Mouse (Mus musculus): ENCODE results near the gene Dnajb7. TPM values are rescaled to one million over a fixed set of nuclear protein-coding genes. Genes with fewer than 3 reads are reported as not detected.

Dnajb7 gene
- polyA plus RNA-seq, 1 experiment from 2014 or later: 2.1 TPM

- Histone ChIP-seq H3K9ac (ENCODE audit: low read length) (no peak overlapping the region), H3K4me1 (replicated peaks; ENCODE audit: control insufficient read depth, insufficient read depth, low read length) (no peaks in the 10 kb centered on the region), H3K9me3 (ENCODE audit: control insufficient read depth, low read length) (no peaks in the 10 kb centered on the region), H3K36me3 (ENCODE audit: control insufficient read depth, insufficient read depth, low read length) (peaks cover 30% of the 10 kb centered on the region), H3K4me2 (ENCODE audit: low read depth, low read length) (no peak overlapping the region), H3K27ac (ENCODE audit: low read length) (no peak overlapping the region), H3K27me3 (ENCODE audit: control insufficient read depth, insufficient read depth, low read depth, low read length) (no peaks in the 10 kb centered on the region), H3K4me3 (ENCODE audit: low read length) (no peak overlapping the region)
- WGBS: 87% methylated on average over 11 of the region's 11 CpGs
- no peak for ATAC-seq (ENCODE audit: low read depth)
Observed at GRCm38 (mm10) chr15:81374621-81375020, 33.5 kb downstream of the Dnajb7 start.

DNA sequence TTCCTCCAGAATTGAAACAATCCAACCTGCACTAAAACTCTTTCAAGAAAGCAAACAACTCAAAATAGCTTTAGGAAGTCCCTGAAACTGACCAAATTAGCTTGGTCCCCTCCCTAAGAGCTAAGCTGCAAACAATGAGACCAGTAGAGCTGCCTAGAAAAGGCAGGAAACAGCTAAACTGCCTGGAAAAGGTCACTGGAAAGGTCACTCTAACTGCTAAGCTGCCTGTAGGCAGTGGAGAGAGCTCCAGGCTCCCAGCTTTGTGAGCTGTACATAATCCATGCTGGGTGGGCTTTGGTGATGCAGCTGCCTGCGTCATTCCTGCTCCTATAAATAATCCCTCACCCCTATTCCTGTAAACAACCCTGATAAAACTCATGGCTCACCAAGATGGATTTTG is 37.7 kb downstream of the Dnajb7 start:
- peaks cover 46% of the 10 kb centered on the region for H3K36me3 ChIP-seq (ENCODE audit: control insufficient read depth, insufficient read depth, low read length)
- ATAC-seq (ENCODE audit: low read depth): no peak
- H3K27ac ChIP-seq (ENCODE audit: low read length): no peak overlapping the region
- no peak overlapping the region for H3K4me2 ChIP-seq (ENCODE audit: low read depth, low read length)
- no peaks in the 10 kb centered on the region for H3K27me3 ChIP-seq (ENCODE audit: control insufficient read depth, insufficient read depth, low read depth, low read length)
- no peak overlapping the region for H3K9ac ChIP-seq (ENCODE audit: low read length)
- no peak overlapping the region for H3K4me3 ChIP-seq (ENCODE audit: low read length)
- 71% methylated on average over 1 of the region's 1 CpGs for WGBS
- no peaks in the 10 kb centered on the region for H3K4me1 ChIP-seq (replicated peaks; ENCODE audit: control insufficient read depth, insufficient read depth, low read length)
- no peaks in the 10 kb centered on the region for H3K9me3 ChIP-seq (ENCODE audit: control insufficient read depth, low read length)

DNA sequence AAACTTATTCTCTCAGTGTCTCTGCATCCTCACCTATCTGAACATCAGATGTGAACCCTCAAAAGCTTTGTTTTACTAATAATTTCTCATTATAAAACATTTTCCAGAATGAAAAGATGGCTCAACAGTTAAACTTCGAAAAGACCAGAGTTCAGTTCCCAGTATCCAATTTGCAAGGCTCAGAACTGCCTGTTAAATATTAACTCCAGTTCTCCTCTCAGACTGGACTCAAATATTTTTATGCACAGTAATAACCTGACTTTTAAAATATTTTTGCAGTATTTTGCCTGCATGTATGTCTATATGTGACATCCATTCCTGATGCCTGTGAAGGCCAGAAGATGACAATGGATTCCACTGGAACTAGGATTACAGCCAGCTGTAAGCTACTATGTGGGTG is 39.5 kb downstream of the Dnajb7 start:
- H3K27ac ChIP-seq (ENCODE audit: low read length): no peak overlapping the region
- no peaks in the 10 kb centered on the region for H3K9me3 ChIP-seq (ENCODE audit: control insufficient read depth, low read length)
- no peaks in the 10 kb centered on the region for H3K4me1 ChIP-seq (replicated peaks; ENCODE audit: control insufficient read depth, insufficient read depth, low read length)
- ATAC-seq (ENCODE audit: low read depth): no peak
- no peak overlapping the region for H3K9ac ChIP-seq (ENCODE audit: low read length)
- H3K4me3 ChIP-seq (ENCODE audit: low read length): no peak overlapping the region
- no peak overlapping the region for H3K4me2 ChIP-seq (ENCODE audit: low read depth, low read length)
- no peaks in the 10 kb centered on the region for H3K27me3 ChIP-seq (ENCODE audit: control insufficient read depth, insufficient read depth, low read depth, low read length)
- peaks cover 45% of the 10 kb centered on the region for H3K36me3 ChIP-seq (ENCODE audit: control insufficient read depth, insufficient read depth, low read length)
- WGBS: 88% methylated on average over 1 of the region's 1 CpGs

GRCm38 (mm10) chr15:81366241-81366640 is 41.9 kb downstream of the Dnajb7 start:
- peaks cover 46% of the 10 kb centered on the region for H3K36me3 ChIP-seq (ENCODE audit: control insufficient read depth, insufficient read depth, low read length)
- 70% methylated on average over 4 of the region's 4 CpGs for WGBS

DNA sequence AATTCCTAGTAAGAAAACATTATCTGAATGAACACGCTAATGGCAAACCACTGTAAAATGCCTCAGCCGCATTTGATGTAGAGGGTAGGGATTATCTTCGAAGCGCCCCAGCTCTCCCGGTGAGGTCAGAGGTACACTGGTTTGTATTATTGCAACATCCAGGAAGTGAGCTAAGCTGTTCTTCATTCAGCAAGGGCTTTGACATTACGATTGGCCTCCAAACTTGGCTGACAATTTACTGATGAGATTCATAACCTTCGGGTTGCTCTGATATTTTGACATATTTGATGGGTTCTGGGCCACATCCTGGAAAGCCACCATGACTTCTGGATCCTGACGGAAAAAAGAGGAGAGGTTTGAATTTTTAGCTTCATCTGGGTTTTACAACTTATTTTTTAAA is 42.9 kb downstream of the Dnajb7 start:
- WGBS: 77% methylated on average over 8 of the region's 8 CpGs
- Histone ChIP-seq H3K9me3 (ENCODE audit: control insufficient read depth, low read length) (no peaks in the 10 kb centered on the region), H3K27ac (ENCODE audit: low read length) (no peak overlapping the region), H3K4me3 (ENCODE audit: low read length) (no peak overlapping the region), H3K4me1 (replicated peaks; ENCODE audit: control insufficient read depth, insufficient read depth, low read length) (peaks cover 5% of the 10 kb centered on the region), H3K4me2 (ENCODE audit: low read depth, low read length) (no peak overlapping the region), H3K27me3 (ENCODE audit: control insufficient read depth, insufficient read depth, low read depth, low read length) (no peaks in the 10 kb centered on the region), H3K9ac (ENCODE audit: low read length) (no peak overlapping the region), H3K36me3 (ENCODE audit: control insufficient read depth, insufficient read depth, low read length) (peaks cover 37% of the 10 kb centered on the region)
- ATAC-seq (ENCODE audit: low read depth): no peak

More at GRCm38 (mm10) chr15:81366241-81366640, 41.9 kb downstream of the Dnajb7 start:
- H3K9ac ChIP-seq (ENCODE audit: low read length): no peak overlapping the region
- no peaks in the 10 kb centered on the region for H3K27me3 ChIP-seq (ENCODE audit: control insufficient read depth, insufficient read depth, low read depth, low read length)
- no peak overlapping the region for H3K27ac ChIP-seq (ENCODE audit: low read length)
- H3K4me3 ChIP-seq (ENCODE audit: low read length): no peak overlapping the region
- H3K9me3 ChIP-seq (ENCODE audit: control insufficient read depth, low read length): no peaks in the 10 kb centered on the region
- H3K4me1 ChIP-seq (replicated peaks; ENCODE audit: control insufficient read depth, insufficient read depth, low read length): peaks cover 2% of the 10 kb centered on the region
- H3K4me2 ChIP-seq (ENCODE audit: low read depth, low read length): no peak overlapping the region
- no peak for ATAC-seq (ENCODE audit: low read depth)

DNA sequence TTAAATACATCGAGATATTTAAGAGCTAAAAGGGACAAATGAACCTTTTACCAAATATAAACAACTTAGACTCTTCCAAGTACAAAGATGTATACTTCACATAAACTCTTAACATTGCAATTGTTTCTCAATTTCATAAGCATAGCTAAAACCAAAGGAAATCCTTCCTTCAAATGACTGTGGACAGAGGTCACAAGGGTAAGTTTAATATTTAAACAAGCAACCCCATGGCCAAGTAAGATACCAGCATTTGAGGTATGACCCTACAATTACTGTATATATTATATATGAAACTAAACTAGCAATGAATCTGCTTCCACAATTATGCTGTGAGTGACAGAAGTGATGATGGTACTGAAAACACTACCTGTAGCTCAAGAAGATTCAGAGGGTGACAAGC is 43.8 kb downstream of the Dnajb7 start:
- Histone ChIP-seq H3K9me3 (ENCODE audit: control insufficient read depth, low read length) (no peaks in the 10 kb centered on the region), H3K27ac (ENCODE audit: low read length) (no peak overlapping the region), H3K36me3 (ENCODE audit: control insufficient read depth, insufficient read depth, low read length) (peaks cover 36% of the 10 kb centered on the region), H3K27me3 (ENCODE audit: control insufficient read depth, insufficient read depth, low read depth, low read length) (no peaks in the 10 kb centered on the region), H3K4me1 (replicated peaks; ENCODE audit: control insufficient read depth, insufficient read depth, low read length) (peaks cover 15% of the 10 kb centered on the region), H3K9ac (ENCODE audit: low read length) (no peak overlapping the region), H3K4me3 (ENCODE audit: low read length) (no peak overlapping the region), H3K4me2 (ENCODE audit: low read depth, low read length) (no peak overlapping the region)
- WGBS: 80% methylated on average over 1 of the region's 1 CpGs
- no peak for ATAC-seq (ENCODE audit: low read depth)

DNA sequence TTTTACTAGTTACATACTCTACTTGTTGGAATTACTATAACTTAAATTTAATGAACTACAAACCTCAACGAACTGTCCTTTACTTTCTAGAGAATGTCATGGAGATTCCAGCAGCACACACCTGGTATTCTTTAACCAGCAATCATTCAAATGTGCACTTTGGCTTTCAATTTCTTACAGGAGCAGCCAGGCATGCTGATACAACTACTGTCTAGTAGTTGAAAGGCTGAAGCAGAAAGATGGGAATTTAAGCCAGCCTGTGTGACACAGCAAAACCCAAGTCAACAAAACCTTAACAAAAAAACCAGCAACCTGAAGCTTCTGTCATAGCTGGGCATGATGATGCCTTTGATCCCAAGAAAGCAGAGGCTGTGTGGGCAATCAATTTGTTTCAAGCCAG is 45.6 kb downstream of the Dnajb7 start:
- Histone ChIP-seq H3K36me3 (ENCODE audit: control insufficient read depth, insufficient read depth, low read length) (peaks cover 32% of the 10 kb centered on the region), H3K4me3 (ENCODE audit: low read length) (no peak overlapping the region), H3K27ac (ENCODE audit: low read length) (no peak overlapping the region), H3K4me1 (replicated peaks; ENCODE audit: control insufficient read depth, insufficient read depth, low read length) (peaks cover 21% of the 10 kb centered on the region), H3K27me3 (ENCODE audit: control insufficient read depth, insufficient read depth, low read depth, low read length) (no peaks in the 10 kb centered on the region), H3K9ac (ENCODE audit: low read length) (no peak overlapping the region), H3K4me2 (ENCODE audit: low read depth, low read length) (no peak overlapping the region), H3K9me3 (ENCODE audit: control insufficient read depth, low read length) (no peaks in the 10 kb centered on the region)
- WGBS: 80% methylated on average over 1 of the region's 1 CpGs
- ATAC-seq (ENCODE audit: low read depth): no peak

DNA sequence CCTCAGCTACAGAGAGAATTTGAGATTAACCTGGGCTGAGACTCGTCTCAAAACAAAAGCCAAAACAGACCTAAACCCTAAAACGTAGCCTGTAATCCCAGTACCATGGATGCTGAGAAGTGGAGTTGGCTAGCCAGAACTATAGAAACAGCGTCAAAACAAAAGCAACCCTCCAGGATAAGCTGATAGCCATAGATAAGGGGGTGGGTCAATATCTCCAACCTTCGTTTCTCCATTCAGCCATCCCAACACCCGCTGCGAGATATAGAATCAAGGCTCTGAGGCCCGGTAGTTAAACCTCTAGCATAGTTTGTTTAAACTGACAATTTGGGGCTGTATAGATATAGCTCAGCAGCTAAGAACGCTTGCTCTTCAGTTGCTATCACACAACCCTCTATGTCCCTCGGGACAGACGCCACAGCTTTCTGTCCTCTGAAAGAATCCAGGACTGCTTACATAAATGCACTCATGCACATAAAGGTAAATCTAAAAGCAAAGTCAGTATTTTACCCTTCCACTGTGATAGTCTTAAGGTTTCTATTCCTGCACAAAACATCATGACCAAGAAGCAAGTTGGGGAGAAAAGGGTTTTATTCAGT is 46.6 kb downstream of the Dnajb7 start:
- Histone ChIP-seq H3K4me1 (replicated peaks; ENCODE audit: control insufficient read depth, insufficient read depth, low read length) (peaks cover 21% of the 10 kb centered on the region), H3K4me3 (ENCODE audit: low read length) (peak overlapping the region; percentile 73), H3K27me3 (ENCODE audit: control insufficient read depth, insufficient read depth, low read depth, low read length) (no peaks in the 10 kb centered on the region), H3K36me3 (ENCODE audit: control insufficient read depth, insufficient read depth, low read length) (peaks cover 24% of the 10 kb centered on the region), H3K9ac (ENCODE audit: low read length) (no peak overlapping the region; the same call in 1 of the 2 replicates), H3K27ac (ENCODE audit: low read length) (peak overlapping the region; percentile 77), H3K9me3 (ENCODE audit: control insufficient read depth, low read length) (no peaks in the 10 kb centered on the region), H3K4me2 (ENCODE audit: low read depth, low read length) (peak overlapping the region; percentile 87)
- ATAC-seq (ENCODE audit: low read depth): no peak
- 29% methylated on average over 10 of the region's 10 CpGs for WGBS

- peaks cover 21% of the 10 kb centered on the region for H3K4me1 ChIP-seq (replicated peaks; ENCODE audit: control insufficient read depth, insufficient read depth, low read length)
- H3K4me3 ChIP-seq (ENCODE audit: low read length): peak overlapping the region; percentile 73
- peak overlapping the region; percentile 87 for H3K4me2 ChIP-seq (ENCODE audit: low read depth, low read length)
- H3K27me3 ChIP-seq (ENCODE audit: control insufficient read depth, insufficient read depth, low read depth, low read length): no peaks in the 10 kb centered on the region
- H3K27ac ChIP-seq (ENCODE audit: low read length): peak overlapping the region; percentile 77
- peaks cover 19% of the 10 kb centered on the region for H3K36me3 ChIP-seq (ENCODE audit: control insufficient read depth, insufficient read depth, low read length)
- 24% methylated on average over 6 of the region's 6 CpGs for WGBS
- H3K9ac ChIP-seq (ENCODE audit: low read length): peak overlapping the region; percentile 61
- H3K9me3 ChIP-seq (ENCODE audit: control insufficient read depth, low read length): no peaks in the 10 kb centered on the region
- peak; percentile 67 for ATAC-seq (ENCODE audit: low read depth)
Observed at GRCm38 (mm10) chr15:81361022-81361404, 47.1 kb downstream of the Dnajb7 start.
